Mouse (Mus musculus) adrenal gland, adult 8-10 months (tissue): Measurements from ENCODE around the gene Tpx2. TPM values are rescaled to one million over a fixed set of nuclear protein-coding genes. Genes with fewer than 3 reads are reported as not detected.

Source experiments
- microRNA-seq, 2 experiments: library from miRNA; unstranded; fragments of <30 nt; microRNA quantifications; one replicate each; pipeline ENCODE4 v1.2.0; 2022
- total RNA-seq, 4 experiments: library from RNA; stranded (reverse); gene quantifications; 2 replicates each; pipeline ENCODE4 v1.2.4; 2022

Tpx2 gene
- total RNA-seq, 4 experiments from 2014 or later, result 1.9 to 2.1 (median 1.9) TPM

Small RNA genes within 50 kb of the gene (microRNA-seq; reads per million reads assigned to microRNA genes)
- gene Mir5622, result 0 reads per million in 2 experiments

Other genes with a start within 250 kb of the Tpx2 start
- not detected for gene Defb45, start 248.6 kb upstream of the Tpx2 start, total RNA-seq
- 1 to 10 TPM in 1 of 4 experiments, under 1 TPM in 1, not detected in 2; 0.86 to 1.5 TPM for gene Defb36, start 243.6 kb upstream of the Tpx2 start, total RNA-seq
- gene Defb25, start 224.9 kb upstream of the Tpx2 start, total RNA-seq, result 1 to 10 TPM in 2 of 4 experiments, not detected in 2; 1.9 to 2.2 TPM
- 10 to 100 TPM in 3 of 4 experiments, 1 to 10 TPM in 1; 9.0 to 20.8 (median 14.6) TPM for gene Rem1, start 221.0 kb upstream of the Tpx2 start, total RNA-seq
- gene H13, start 178.5 kb upstream of the Tpx2 start, total RNA-seq, result 100 to 1,000 TPM; 162 to 222 (median 201) TPM
- 10 to 100 TPM; 28.1 to 32.3 (median 29.7) TPM for gene Mcts2, start 160.9 kb upstream of the Tpx2 start, total RNA-seq
- 10 to 100 TPM; 38.9 to 74.3 (median 55.1) TPM for gene Id1, start 111.7 kb upstream of the Tpx2 start, total RNA-seq
- gene Cox4i2, start 93.8 kb upstream of the Tpx2 start, total RNA-seq, result 1 to 10 TPM; 1.3 to 4.4 (median 2.7) TPM
- gene Bcl2l1, start 16.2 kb upstream of the Tpx2 start, total RNA-seq, result 10 to 100 TPM; 58.5 to 74.6 (median 72.0) TPM
- under 1 TPM in 1 of 4 experiments, not detected in 3; 0.10 TPM for gene Mylk2, start 63.4 kb downstream of the Tpx2 start, total RNA-seq
- gene Foxs1, start 85.2 kb downstream of the Tpx2 start, total RNA-seq, result 1 to 10 TPM; 2.0 to 3.5 (median 2.2) TPM
- gene Dusp15, start 103.7 kb downstream of the Tpx2 start, total RNA-seq, result 1 to 10 TPM; 4.4 to 10.0 (median 5.6) TPM
- under 1 TPM; 0.42 to 0.83 (median 0.46) TPM for gene Ttll9, start 114.5 kb downstream of the Tpx2 start, total RNA-seq
- gene Pdrg1, start 167.5 kb downstream of the Tpx2 start, total RNA-seq, result 100 to 1,000 TPM; 207 to 252 (median 221) TPM
- 1 to 10 TPM; 1.2 to 2.3 (median 1.7) TPM for gene Xkr7, start 183.9 kb downstream of the Tpx2 start, total RNA-seq
- 10 to 100 TPM in 3 of 4 experiments, 1 to 10 TPM in 1; 9.0 to 19.5 (median 14.7) TPM for gene Ccm2l, start 218.0 kb downstream of the Tpx2 start, total RNA-seq